Mouse (Mus musculus) kidney, adult 9 months (tissue): ENCODE results near the gene Nudt17.
"Not testable (repeated sequence)": the region's sequence is repeated elsewhere in the genome, so short reads cannot be mapped to it uniquely, and the experiment has no call there.

ENCODE experiments used
- DNase-seq: peaks from one replicate; pipeline ENCODE4 v3.0.0; 2022

The Nudt17 gene

GRCm38 (mm10) chr3:96707903-96708683 is at the start of gene Nudt17:
Nudt17 (minus strand) TSS chr3:96708562.
- peak; percentile 81 for DNase-seq

- DNase-seq = no peak
Observed at GRCm38 (mm10) chr3:96757691-96758090, 49.3 kb upstream of the Nudt17 start.

DNA sequence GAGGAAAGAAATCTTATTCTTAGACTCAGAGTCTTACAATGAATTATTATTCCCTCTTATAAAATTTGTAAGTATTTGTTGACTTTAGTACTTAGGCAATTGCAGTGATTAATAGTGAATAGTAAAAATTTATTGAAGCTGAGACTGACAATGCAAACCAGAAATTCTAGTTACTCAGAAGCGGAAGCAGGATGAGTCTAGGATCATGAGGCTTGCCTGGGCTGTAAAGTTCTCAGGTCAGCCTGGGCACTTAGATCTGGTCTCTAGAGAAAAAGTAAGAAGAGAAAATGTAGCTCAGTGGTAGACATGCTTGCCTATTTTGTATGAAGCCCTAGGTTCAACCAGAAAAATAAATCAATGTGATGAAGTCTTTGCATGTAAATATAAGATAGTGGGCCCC is 47.6 kb upstream of the Nudt17 start:
- no peak for DNase-seq

GRCm38 (mm10) chr3:96746829-96747228 is 38.5 kb upstream of the Nudt17 start:
- DNase-seq = no peak

DNA sequence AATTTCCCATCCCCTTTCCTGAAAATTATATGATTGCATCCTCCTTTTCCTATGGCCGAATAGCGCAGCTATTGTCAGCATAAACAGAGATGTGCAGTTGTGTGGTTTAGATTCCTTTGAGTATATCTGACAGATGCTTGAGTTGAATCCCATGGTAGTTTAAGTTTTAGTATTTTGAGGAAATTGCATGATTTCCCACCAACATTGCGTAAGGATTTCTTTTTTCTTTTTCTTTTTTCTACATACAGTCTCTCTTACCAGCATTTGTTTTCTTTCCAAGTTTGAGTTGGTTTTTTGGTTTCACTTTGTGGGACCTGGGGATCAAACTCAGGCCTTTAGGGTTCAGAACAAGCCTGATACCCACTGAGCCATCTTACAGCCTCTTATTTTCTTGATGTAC is 36.0 kb upstream of the Nudt17 start:
- no peak for DNase-seq

- not testable (repeated sequence) for DNase-seq
Observed at GRCm38 (mm10) chr3:96740279-96740678, 31.9 kb upstream of the Nudt17 start.

GRCm38 (mm10) chr3:96737995-96738394 is 29.6 kb upstream of the Nudt17 start:
- peak; percentile 28 for DNase-seq

- DNase-seq = peak; percentile 22
Observed at GRCm38 (mm10) chr3:96737013-96737740, 28.8 kb upstream of the Nudt17 start.

DNA sequence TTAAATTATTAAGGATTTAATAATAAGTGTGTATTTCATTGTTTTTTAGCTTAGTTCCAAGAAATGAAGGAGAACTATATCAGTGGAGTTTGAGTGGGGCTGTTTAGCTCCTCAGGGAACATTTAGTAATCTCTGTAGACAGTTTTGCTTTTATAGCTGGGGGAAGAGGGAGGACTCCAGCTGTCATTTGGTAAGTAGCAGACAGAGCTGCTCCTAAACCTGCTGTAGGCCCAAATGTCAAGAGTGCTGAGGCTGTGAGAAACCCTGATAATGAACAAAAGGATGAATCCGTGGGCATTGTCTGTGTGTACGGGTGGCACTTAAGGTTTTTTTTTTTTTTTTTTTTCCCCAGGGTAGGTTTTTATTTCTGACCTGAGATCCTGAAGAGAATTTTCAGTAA is 26.8 kb upstream of the Nudt17 start:
- no peak for DNase-seq

- no peak for DNase-seq
Observed at GRCm38 (mm10) chr3:96733984-96734383, 25.6 kb upstream of the Nudt17 start.

GRCm38 (mm10) chr3:96730785-96731184 is 22.4 kb upstream of the Nudt17 start:
- no peak for DNase-seq

DNA sequence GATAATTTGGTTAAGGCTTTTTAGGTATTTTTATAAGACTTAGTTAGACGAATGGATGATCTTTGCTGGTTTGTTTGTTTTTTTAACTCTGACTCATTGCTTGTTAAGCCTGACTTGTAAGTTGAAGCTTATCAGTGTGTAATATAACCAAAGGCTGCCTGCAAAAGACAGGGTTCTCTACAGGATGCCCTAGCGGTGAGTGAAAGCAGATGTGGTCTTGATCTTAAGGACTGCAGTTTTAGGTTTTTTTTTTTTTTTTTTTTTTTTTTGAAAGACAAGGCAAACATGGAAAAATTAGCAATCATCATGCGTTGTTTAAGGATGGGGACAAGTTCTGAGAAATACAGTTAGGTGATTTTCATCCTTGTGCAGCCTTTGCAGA is 21.0 kb upstream of the Nudt17 start:
- DNase-seq = no peak

DNA sequence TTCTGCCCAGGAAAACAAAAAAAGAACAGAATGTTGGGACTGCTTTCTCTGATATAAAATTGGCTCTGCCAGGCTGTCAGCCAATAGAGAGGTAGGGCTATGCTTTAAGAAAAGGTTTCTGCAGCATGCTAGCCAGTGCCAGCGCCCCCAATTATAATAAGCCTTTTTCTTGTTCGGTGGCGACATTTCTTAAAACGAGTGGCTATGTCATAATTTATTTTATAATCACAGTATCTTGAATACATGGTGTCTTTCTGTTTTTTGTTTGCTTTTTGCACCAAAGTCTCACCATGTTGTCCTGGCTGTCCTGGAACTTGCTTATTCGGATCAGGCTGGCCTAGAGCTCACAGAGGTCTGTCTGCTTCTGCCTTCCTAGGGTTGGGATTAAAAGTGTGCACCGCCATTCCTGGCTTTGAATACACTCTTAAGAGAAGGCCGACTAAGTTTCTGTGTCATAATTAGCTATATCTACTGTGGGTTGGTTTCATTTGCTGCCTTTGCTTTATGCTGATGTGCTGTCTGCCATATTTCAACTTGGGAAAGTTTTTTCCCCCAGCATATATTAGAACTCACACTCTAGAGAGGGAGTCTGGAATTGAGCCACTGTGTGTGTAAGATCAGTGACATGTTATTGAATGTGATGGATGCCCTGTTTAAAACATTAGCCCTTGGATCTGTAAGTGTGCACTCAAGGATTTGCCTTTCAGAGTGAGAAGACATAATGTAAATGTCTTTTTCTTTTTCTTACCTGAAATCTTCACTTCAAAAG is 20.5 kb upstream of the Nudt17 start:
- DNase-seq = no peak

DNA sequence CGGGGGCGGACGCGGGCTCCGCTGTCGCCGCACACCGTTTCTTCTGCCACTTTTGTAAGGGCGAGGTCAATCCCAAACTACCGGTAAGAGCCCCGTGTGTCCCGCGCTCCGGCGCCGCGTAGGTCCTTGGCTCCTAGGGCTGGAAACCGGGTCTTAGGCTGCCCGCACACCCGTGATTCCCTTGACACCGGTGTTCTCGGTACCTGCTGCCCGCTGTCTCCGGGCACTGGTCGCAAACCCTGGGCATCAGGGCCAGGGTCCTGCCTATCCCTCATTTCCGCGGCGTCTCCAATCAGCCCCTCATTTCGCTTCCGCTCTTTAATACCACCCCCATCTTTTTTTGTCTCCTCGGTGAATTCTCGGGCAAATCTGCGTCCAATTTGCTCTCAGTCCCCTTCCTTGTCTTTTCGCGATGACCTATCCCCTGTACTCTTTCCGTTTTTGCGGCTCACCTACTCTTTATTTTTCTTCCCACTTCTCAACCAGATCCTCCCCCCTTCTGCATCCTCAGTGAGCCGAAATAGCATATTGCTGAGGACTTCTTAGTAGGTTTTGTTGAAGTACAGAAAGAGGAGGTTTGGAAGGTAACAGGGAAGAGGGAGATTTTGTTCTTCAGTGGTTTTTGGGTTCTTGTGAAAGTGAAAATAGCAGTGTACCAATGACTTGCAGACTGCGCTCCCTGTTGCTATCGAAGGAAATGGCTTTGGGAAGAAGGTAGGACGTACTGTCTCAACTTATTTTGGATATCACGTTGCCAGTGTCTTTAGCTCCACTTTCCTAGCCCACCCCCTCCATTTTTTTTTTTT is 19.7 kb upstream of the Nudt17 start:
- DNase-seq = no peak

- DNase-seq = peak; percentile 98
Observed at GRCm38 (mm10) chr3:96727343-96727827, 19.0 kb upstream of the Nudt17 start, which contains the start of the genes Polr3c and Rnf115. Polr3c (minus strand) TSS chr3:96727628. Rnf115 (plus strand) TSS chr3:96727664.

- no peak for DNase-seq
Observed at GRCm38 (mm10) chr3:96719173-96719572, 10.8 kb upstream of the Nudt17 start.

- DNase-seq = no peak
Observed at GRCm38 (mm10) chr3:96715854-96716253, 7.5 kb upstream of the Nudt17 start.

DNA sequence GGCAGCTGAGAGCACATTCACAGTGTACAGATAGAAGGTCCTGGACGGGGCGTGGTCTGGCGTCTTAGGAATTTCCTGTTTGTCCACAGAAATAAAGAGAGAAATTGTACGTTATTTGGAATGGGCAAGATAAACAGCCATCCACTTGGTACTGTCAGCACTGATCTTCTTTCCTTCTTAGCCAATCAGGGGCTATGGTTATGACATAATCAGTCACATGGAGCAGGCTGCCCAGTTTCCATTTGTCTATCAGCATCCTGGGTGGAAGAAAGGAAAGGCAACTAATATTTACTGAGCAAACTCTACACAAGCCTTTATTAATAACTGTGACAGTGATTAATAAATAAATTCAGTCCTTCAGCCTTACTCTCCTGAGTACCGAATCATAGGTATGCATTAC is 5.9 kb upstream of the Nudt17 start:
- no peak for DNase-seq

GRCm38 (mm10) chr3:96708684-96709064 is 312 bp upstream of the Nudt17 start:
- DNase-seq = no peak

DNA sequence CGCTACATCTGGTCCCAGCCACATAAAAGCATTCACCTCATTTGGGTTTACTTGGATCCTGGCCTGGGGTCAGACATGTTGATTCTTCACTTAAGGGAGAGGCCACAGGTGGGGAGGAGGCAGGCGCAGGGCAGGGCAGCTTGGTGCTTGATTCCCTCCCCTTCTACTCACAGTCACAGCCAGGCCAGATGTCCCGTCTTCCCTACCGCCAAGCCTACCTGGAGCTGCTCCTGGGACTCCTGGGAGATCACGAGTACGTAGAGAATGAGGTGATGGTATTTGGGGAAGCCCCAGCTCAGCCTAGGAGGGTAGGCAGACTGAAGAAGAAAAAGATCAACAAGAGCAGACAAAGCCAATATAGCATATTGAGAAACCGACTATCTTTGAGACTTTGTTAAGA is 1.4 kb downstream of the Nudt17 start:
- no peak for DNase-seq

GRCm38 (mm10) chr3:96706217-96706616 is 2.1 kb downstream of the Nudt17 start:
- no peak for DNase-seq

GRCm38 (mm10) chr3:96704778-96705177 is 3.6 kb downstream of the Nudt17 start:
- no peak for DNase-seq
